34 mouse cellular contexts compared by ENCODE assay signal in the genomic region with DNA sequence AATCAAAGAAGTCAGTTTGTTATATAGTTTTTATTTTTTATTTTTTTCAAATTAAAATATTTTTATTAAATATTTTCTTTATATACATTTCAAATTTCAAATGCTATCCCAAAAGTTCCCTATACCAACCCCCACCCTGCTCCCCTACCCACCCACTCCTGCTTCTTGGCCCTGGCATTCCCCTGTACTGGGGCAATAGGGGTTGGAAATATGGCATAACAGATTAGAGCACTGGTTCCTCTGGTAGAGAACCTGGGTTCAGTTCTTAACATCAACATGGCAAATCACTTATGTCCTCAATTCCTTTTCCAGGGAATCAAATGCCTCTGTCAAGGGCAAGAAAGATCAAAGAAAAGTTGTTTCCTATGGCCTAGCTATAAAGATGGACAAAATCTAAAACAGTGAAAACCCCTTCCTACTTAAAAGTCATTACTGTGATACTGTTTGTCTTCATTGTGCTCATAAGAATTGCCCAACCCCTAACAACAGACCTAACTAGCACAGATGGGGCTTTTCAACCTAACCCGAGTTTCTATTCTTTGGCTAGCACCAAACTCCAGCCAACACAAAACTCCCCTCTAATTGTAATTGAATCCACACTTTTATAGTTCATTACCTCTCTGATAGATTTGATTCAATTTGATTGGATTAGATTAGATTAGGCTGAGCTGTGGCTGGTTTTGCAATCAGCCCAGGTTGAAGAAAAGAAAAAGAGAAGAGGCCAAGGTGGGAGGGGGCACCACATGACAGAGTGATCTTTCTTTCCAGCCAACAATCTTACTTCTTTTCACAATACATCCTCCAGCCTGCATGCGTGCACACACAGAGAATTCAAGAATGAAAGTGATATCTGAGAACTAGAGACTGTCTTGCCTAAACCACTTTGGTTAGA. TPM values are rescaled to one million over a fixed set of nuclear protein-coding genes. Genes with fewer than 3 reads are reported as not detected.
"Had no signal": no experiment of that assay in that cellular context is flagged by ENCODE, and none has a peak within 500 bp of the region (broad histone marks: within the 10 kb centered on the region; RNA-seq: fewer than 3 reads in every experiment).

No protein-coding gene starts in this region.

- H3K27me3 ChIP-seq: kidney, embryonic 15.5 days; liver, embryonic 13.5 days; midbrain, embryonic 12.5 days; midbrain, embryonic 15.5 days; neural tube, embryonic 13.5 days had no signal

- H3K9ac ChIP-seq: kidney, embryonic 15.5 days; liver, embryonic 13.5 days; midbrain, embryonic 12.5 days; midbrain, embryonic 15.5 days; neural tube, embryonic 13.5 days had no signal

- H3K9me3 ChIP-seq: kidney, embryonic 15.5 days; liver, embryonic 13.5 days; midbrain, embryonic 12.5 days; midbrain, embryonic 15.5 days; neural tube, embryonic 13.5 days had no signal

- DNase-seq: kidney, adult 2 months; kidney, postnatal 10 days; kidney, postnatal 36 days; layer of hippocampus, postnatal 36 days; liver, embryonic 13.5 days; lung, adult 2 months; lung, postnatal 14 days; lung, postnatal 4 days; right cerebral cortex, adult 18-20 months; right cerebral cortex, postnatal 14 days; right cerebral cortex, postnatal 4 days; thymus, postnatal 25 days had no signal

- H3K27ac ChIP-seq: kidney, embryonic 15.5 days; left cerebral cortex, adult 2 months; liver, embryonic 13.5 days; midbrain, embryonic 12.5 days; midbrain, embryonic 15.5 days; neural tube, embryonic 13.5 days; stomach, postnatal 0 days had no signal

- H3K4me3 ChIP-seq: kidney, embryonic 15.5 days; left cerebral cortex, adult 2 months; liver, embryonic 13.5 days; midbrain, embryonic 12.5 days; midbrain, embryonic 15.5 days; myocyte; neural tube, embryonic 13.5 days had no signal

- H3K36me3 ChIP-seq: kidney, embryonic 15.5 days; liver, embryonic 13.5 days; midbrain, embryonic 12.5 days; midbrain, embryonic 15.5 days; neural tube, embryonic 13.5 days had no signal

- ATAC-seq: midbrain, embryonic 15.5 days had no signal

- H3K4me2 ChIP-seq: kidney, embryonic 15.5 days; liver, embryonic 13.5 days; midbrain, embryonic 12.5 days; midbrain, embryonic 15.5 days; neural tube, embryonic 13.5 days had no signal

- H3K4me1 ChIP-seq: kidney, embryonic 15.5 days; liver, embryonic 13.5 days; midbrain, embryonic 15.5 days had no signal

RNA-seq across cellular contexts. Expression of a gene that starts 24.4 kb away (rescaled TPM):
- total RNA-seq: layer of hippocampus, adult 8-10 months; layer of hippocampus, postnatal 10 days; layer of hippocampus, postnatal 36 days; left cerebral cortex, adult 2 months; left cerebral cortex, postnatal 10 days; left cerebral cortex, postnatal 36 days; liver, adult 2 months; megakaryocyte progenitor cell, adult 5-6 weeks; megakaryocyte-erythroid progenitor cell, adult 5-6 weeks; monocyte, adult 5-6 weeks; neutrophil, adult 5-6 weeks had no signal
- polyA plus RNA-seq: kidney, adult 2 months; kidney, embryonic 15.5 days; limb, embryonic 11.5 days; limb, embryonic 14.5 days; liver, adult 2 months; liver, embryonic 13.5 days; liver, embryonic 16.5 days; lung, adult 2 months; lung, embryonic 16.5 days; midbrain, embryonic 12.5 days; midbrain, embryonic 15.5 days; myocyte; neural tube, embryonic 13.5 days; stomach, embryonic 14.5 days; stomach, postnatal 0 days; thymus, postnatal 0 days had no signal

RNA-seq across cellular contexts. Expression of a gene that starts 41.5 kb away (rescaled TPM):
- total RNA-seq: liver, adult 2 months; megakaryocyte progenitor cell, adult 5-6 weeks; megakaryocyte-erythroid progenitor cell, adult 5-6 weeks; monocyte, adult 5-6 weeks had no signal
- polyA plus RNA-seq: kidney, adult 2 months; kidney, embryonic 15.5 days; limb, embryonic 11.5 days; liver, adult 2 months; liver, embryonic 13.5 days; liver, embryonic 16.5 days; lung, adult 2 months; lung, embryonic 16.5 days; myocyte; stomach, embryonic 14.5 days; stomach, postnatal 0 days had no signal

RNA-seq across cellular contexts. Expression of a gene that starts 54.6 kb away (rescaled TPM):
- total RNA-seq: layer of hippocampus, adult 8-10 months; layer of hippocampus, postnatal 10 days; layer of hippocampus, postnatal 36 days; left cerebral cortex, adult 2 months; left cerebral cortex, postnatal 10 days; left cerebral cortex, postnatal 36 days; liver, adult 2 months; megakaryocyte progenitor cell, adult 5-6 weeks; megakaryocyte-erythroid progenitor cell, adult 5-6 weeks; monocyte, adult 5-6 weeks; neutrophil, adult 5-6 weeks had no signal
- polyA plus RNA-seq: kidney, adult 2 months; kidney, embryonic 15.5 days; limb, embryonic 11.5 days; limb, embryonic 14.5 days; liver, adult 2 months; liver, embryonic 13.5 days; liver, embryonic 16.5 days; lung, adult 2 months; lung, embryonic 16.5 days; midbrain, embryonic 12.5 days; midbrain, embryonic 15.5 days; myocyte; neural tube, embryonic 13.5 days; stomach, embryonic 14.5 days; stomach, postnatal 0 days; thymus, postnatal 0 days had no signal
